Mouse (Mus musculus): ENCODE data around the gene Bet1l. TPM values are rescaled to one million over a fixed set of nuclear protein-coding genes. Genes with fewer than 3 reads are reported as not detected.

The Bet1l gene
- polyA plus RNA-seq, 1 experiment from 2014 or later: 40.9 TPM

- no peak for DNase-seq
- WGBS: 70% methylated on average over 7 of the region's 7 CpGs
Observed at GRCm38 (mm10) chr7:140843806-140844205, 13.6 kb downstream of the Bet1l start.

DNA sequence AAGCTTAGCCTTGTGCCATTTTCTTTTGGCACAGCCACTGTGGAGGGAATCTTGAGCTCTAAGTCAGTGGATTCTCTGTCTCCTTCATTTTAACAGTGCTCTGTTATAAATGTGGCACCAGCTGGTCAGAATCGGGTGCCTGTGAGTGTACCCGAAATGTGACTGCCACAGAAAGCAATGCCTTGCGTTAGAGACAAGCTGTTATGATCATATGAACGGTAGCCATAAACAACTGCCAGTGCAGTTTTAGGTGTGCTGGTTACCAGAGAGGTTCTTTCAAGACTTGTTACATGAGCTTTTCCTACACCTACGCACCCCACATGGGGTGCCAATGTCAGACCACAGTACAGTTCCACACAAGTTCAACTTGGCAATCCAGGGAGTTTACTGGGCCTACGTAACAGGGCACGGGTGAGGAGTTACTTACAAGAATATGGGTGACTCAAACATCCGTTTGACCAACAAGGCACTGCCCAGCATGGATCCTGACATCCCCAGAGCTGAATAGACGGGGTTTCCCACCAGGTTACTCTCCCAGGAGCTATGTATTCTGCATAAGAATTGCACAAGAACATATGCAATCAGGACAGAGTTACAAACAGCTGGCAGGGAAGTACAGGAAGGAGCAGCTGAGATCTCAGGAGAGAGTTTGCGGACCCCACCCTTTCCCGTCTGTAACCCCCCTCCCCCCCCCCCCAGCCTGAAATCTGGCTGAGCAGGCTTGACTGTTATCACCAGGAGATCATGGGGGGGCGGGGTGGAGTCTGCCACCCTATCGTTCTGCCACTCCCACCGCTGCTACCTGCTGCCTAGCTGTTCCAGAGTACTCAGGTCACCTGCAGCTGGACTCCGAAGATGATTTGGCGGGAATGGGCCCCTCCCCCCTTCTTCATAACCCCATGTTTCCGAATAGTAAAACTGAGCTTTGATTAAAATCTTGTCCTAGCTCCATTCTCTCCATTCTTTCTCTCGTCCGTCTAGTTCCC, 16.3 kb downstream of the Bet1l start:
- no peak for TF ChIP-seq CTCF (IDR thresholded peaks at IDR 0.05; ENCODE audit: low read depth)
- H3K27me3 ChIP-seq (ENCODE audit: insufficient read depth, low read length): peaks cover 7% of the 10 kb centered on the region; the same call in 1 of the 2 replicates
- ATAC-seq (ENCODE audit: insufficient read depth): no peak
- H3K9me3 ChIP-seq (ENCODE audit: low read depth, low read length): no peaks in the 10 kb centered on the region
- no peaks in the 10 kb centered on the region for H3K4me1 ChIP-seq (ENCODE audit: insufficient read depth)
- H3K4me3 ChIP-seq (ENCODE audit: low read depth, low read length): no peak overlapping the region
- DNase-seq: no peak
- H3K9ac ChIP-seq: no peak overlapping the region
- H3K36me3 ChIP-seq (ENCODE audit: insufficient read depth): no peaks in the 10 kb centered on the region
- no peak overlapping the region for H3K27ac ChIP-seq (ENCODE audit: low read depth)
- 31% methylated on average over 19 of the region's 19 CpGs for WGBS
- H3K4me2 ChIP-seq: 0 out of 2 replicates have a peak overlapping the region, but pooled peaks have one; percentile 5

More at GRCm38 (mm10) chr7:140843806-140844205, 13.6 kb downstream of the Bet1l start:
- H3K4me2 ChIP-seq: no peak overlapping the region
- no peaks in the 10 kb centered on the region for H3K9me3 ChIP-seq (ENCODE audit: low read depth, low read length)
- H3K36me3 ChIP-seq (ENCODE audit: insufficient read depth): no peaks in the 10 kb centered on the region
- ATAC-seq (ENCODE audit: insufficient read depth): no peak
- no peak overlapping the region for H3K4me3 ChIP-seq (ENCODE audit: low read depth, low read length)
- no peak overlapping the region for H3K27ac ChIP-seq (ENCODE audit: low read depth)
- no peaks in the 10 kb centered on the region for H3K4me1 ChIP-seq (ENCODE audit: insufficient read depth)
- peaks cover 7% of the 10 kb centered on the region; the same call in 1 of the 2 replicates for H3K27me3 ChIP-seq (ENCODE audit: insufficient read depth, low read length)
- no peak overlapping the region for H3K9ac ChIP-seq
- no peak for TF ChIP-seq CTCF (IDR thresholded peaks at IDR 0.05; ENCODE audit: low read depth)

DNA sequence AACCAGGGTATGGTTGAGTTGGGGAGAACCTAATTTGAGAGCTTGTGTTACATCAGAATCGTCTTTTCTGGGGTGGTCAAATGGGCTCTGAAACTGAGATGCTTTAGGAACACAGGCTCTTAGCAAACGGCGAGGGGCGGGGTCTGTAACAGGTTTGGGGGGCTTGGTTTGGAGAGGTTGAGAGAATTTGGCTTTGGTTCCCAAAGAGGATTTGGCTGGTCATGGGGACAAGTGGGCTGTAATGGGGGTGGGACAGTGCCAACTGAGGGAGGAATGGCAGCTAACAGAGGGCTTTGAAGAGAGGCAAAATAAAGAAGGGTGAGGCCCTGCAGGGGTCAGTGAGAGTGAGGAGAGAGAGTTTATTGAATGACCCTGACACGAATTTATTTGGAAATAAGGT, 17.8 kb downstream of the Bet1l start:
- WGBS: 64% methylated on average over 5 of the region's 5 CpGs
- no peak for DNase-seq
- H3K36me3 ChIP-seq (ENCODE audit: insufficient read depth): no peaks in the 10 kb centered on the region
- no peak overlapping the region for H3K4me2 ChIP-seq
- no peak for ATAC-seq (ENCODE audit: insufficient read depth)
- peaks cover 7% of the 10 kb centered on the region; the same call in 1 of the 2 replicates for H3K27me3 ChIP-seq (ENCODE audit: insufficient read depth, low read length)
- no peak for TF ChIP-seq CTCF (IDR thresholded peaks at IDR 0.05; ENCODE audit: low read depth)
- H3K9me3 ChIP-seq (ENCODE audit: low read depth, low read length): no peaks in the 10 kb centered on the region
- no peak overlapping the region for H3K9ac ChIP-seq
- no peak overlapping the region for H3K27ac ChIP-seq (ENCODE audit: low read depth)
- no peaks in the 10 kb centered on the region for H3K4me1 ChIP-seq (ENCODE audit: insufficient read depth)
- no peak overlapping the region for H3K4me3 ChIP-seq (ENCODE audit: low read depth, low read length)

- Histone ChIP-seq H3K27ac (ENCODE audit: low read depth) (no peak overlapping the region), H3K4me1 (ENCODE audit: insufficient read depth) (no peaks in the 10 kb centered on the region), H3K4me2 (no peak overlapping the region), H3K27me3 (ENCODE audit: insufficient read depth, low read length) (peaks cover 7% of the 10 kb centered on the region; the same call in 1 of the 2 replicates), H3K9me3 (ENCODE audit: low read depth, low read length) (no peaks in the 10 kb centered on the region), H3K36me3 (ENCODE audit: insufficient read depth) (no peaks in the 10 kb centered on the region), H3K9ac (no peak overlapping the region), H3K4me3 (ENCODE audit: low read depth, low read length) (no peak overlapping the region)
- TF ChIP-seq CTCF (IDR thresholded peaks at IDR 0.05; ENCODE audit: low read depth): no peak
- no peak for DNase-seq
- WGBS: 67% methylated on average over 9 of the region's 9 CpGs
- ATAC-seq (ENCODE audit: insufficient read depth): no peak
Observed at GRCm38 (mm10) chr7:140836243-140837115, 20.9 kb downstream of the Bet1l start.

DNA sequence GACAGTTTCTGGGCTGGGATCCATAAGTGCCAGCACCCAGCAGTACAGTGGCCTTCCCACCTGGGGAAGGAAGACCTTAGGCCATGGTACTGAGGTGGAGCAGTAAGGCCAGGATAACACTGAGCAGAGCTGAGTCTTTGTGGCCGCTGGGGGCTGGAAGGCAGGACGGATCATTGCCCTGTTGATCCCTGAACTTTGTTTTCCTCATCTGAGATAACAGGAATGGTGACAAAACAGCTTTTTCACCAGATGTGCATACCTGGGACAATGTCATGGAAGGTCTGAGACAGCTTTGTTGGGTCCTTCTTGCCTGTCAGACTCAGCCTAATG, 21.7 kb downstream of the Bet1l start:
- TF ChIP-seq CTCF (IDR thresholded peaks at IDR 0.05; ENCODE audit: low read depth): no peak
- WGBS: 59% methylated on average over 2 of the region's 2 CpGs

GRCm38 (mm10) chr7:140834968-140835757, 22.2 kb downstream of the Bet1l start, which contains the start of gene Urah:
Urah (plus strand) TSS chr7:140835018.
- ATAC-seq (ENCODE audit: insufficient read depth) (peak; percentile 72; the same call in 1 of the 2 replicates), DNase-seq (peak; percentile 23)
- WGBS: 40% methylated on average over 20 of the region's 20 CpGs
- Histone ChIP-seq H3K4me2 (peak within 1 kb of the TSS; percentile 13; the same call in 1 of the 2 replicates), H3K27ac (ENCODE audit: low read depth) (no peak within 1 kb of the TSS), H3K4me1 (ENCODE audit: insufficient read depth) (no peaks in the 10 kb centered on the region), H3K36me3 (ENCODE audit: insufficient read depth) (no peaks in the 10 kb centered on the region), H3K27me3 (ENCODE audit: insufficient read depth, low read length) (no peaks in the 10 kb centered on the region), H3K9me3 (ENCODE audit: low read depth, low read length) (no peaks in the 10 kb centered on the region), H3K9ac (no peak within 1 kb of the TSS), H3K4me3 (ENCODE audit: low read depth, low read length) (no peak within 1 kb of the TSS)
- TF ChIP-seq CTCF (IDR thresholded peaks at IDR 0.05; ENCODE audit: low read depth): no peak

More for the DNA sequence above, 21.7 kb downstream of the Bet1l start:
- Histone ChIP-seq H3K36me3 (ENCODE audit: insufficient read depth) (no peaks in the 10 kb centered on the region), H3K27ac (ENCODE audit: low read depth) (no peak overlapping the region), H3K4me3 (ENCODE audit: low read depth, low read length) (no peak overlapping the region), H3K4me1 (ENCODE audit: insufficient read depth) (no peaks in the 10 kb centered on the region), H3K9me3 (ENCODE audit: low read depth, low read length) (no peaks in the 10 kb centered on the region), H3K9ac (no peak overlapping the region), H3K4me2 (no peak overlapping the region; the same call in 1 of the 2 replicates), H3K27me3 (ENCODE audit: insufficient read depth, low read length) (no peaks in the 10 kb centered on the region)
- ATAC-seq (ENCODE audit: insufficient read depth) (peak; percentile 19; the same call in 1 of the 2 replicates), DNase-seq (no peak)

Data from lung, embryonic 14.5 days (tissue).